Mouse (Mus musculus): Measurements from ENCODE around the gene Kdm1b. TPM values are rescaled to one million over a fixed set of nuclear protein-coding genes. Genes with fewer than 3 reads are reported as not detected.

Gene Kdm1b
- polyA plus RNA-seq, 1 experiment from 2014 or later: 14.9 TPM

DNA sequence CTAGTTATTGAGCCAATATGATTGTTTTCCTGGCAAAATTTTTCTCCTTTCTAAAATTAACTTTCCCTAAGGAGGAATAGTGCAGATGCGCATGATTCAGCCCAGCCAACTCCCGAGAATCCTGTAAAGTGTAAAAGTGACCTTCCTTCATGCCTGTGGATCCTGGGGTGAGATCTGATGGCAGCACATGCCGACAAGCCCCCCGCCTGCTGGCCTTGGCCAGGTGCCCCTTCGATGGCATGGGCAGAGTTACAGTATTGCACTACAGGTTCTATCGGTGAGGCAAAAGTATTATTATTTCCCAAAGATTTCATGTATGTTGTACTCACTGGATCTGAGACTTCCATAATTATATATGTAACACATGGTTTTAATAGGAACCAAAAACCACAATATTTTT, 81.7 kb downstream of the Kdm1b start:
- no peak for ATAC-seq (ENCODE audit: low FRiP score)
- H3K4me2 ChIP-seq (replicated peaks; ENCODE audit: low read depth, low read length): no peak overlapping the region
- no peaks in the 10 kb centered on the region for H3K4me1 ChIP-seq (replicated peaks; ENCODE audit: control insufficient read depth, insufficient read depth, low read length)
- no peak for DNase-seq (ENCODE audit: low spot score)
- no peaks in the 10 kb centered on the region for H3K36me3 ChIP-seq (ENCODE audit: control insufficient read depth, insufficient read depth, low read length)
- H3K27me3 ChIP-seq (ENCODE audit: control insufficient read depth, insufficient read depth, low read length): peaks cover 14% of the 10 kb centered on the region
- no peak overlapping the region for H3K4me3 ChIP-seq (ENCODE audit: low read depth, low read length)
- H3K27ac ChIP-seq (ENCODE audit: low read depth, low read length): no peak overlapping the region
- 83% methylated on average over 6 of the region's 6 CpGs for WGBS
- H3K9ac ChIP-seq (ENCODE audit: low read depth, low read length): no peak overlapping the region
- H3K9me3 ChIP-seq (ENCODE audit: control insufficient read depth, low read length): no peaks in the 10 kb centered on the region

DNA sequence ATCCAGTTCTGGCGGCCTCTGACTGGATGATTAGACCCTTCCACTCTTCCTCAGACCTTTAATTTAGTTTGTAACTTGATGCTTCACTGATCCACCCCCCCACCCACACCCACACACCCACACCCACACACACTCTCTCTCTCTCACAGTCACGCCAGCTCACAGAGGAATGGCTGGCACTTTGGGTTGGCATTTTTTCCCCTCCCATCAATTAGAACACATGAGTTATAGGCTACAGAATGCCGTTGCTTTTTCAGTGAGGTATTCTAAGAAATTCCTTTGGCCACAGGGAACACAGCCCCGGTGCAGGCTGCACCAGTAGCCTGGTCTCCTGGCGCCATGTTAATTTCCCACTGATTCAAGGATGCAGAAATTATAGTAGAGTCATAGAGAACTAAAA, 82.3 kb downstream of the Kdm1b start:
- no peaks in the 10 kb centered on the region for H3K4me1 ChIP-seq (replicated peaks; ENCODE audit: control insufficient read depth, insufficient read depth, low read length)
- H3K9me3 ChIP-seq (ENCODE audit: control insufficient read depth, low read length): no peaks in the 10 kb centered on the region
- WGBS: 76% methylated on average over 5 of the region's 5 CpGs
- no peaks in the 10 kb centered on the region for H3K36me3 ChIP-seq (ENCODE audit: control insufficient read depth, insufficient read depth, low read length)
- H3K27me3 ChIP-seq (ENCODE audit: control insufficient read depth, insufficient read depth, low read length): peaks cover 14% of the 10 kb centered on the region
- ATAC-seq (ENCODE audit: low FRiP score) (no peak), DNase-seq (ENCODE audit: low spot score) (no peak)
- no peak overlapping the region for H3K27ac ChIP-seq (ENCODE audit: low read depth, low read length)
- H3K9ac ChIP-seq (ENCODE audit: low read depth, low read length): no peak overlapping the region
- no peak overlapping the region for H3K4me2 ChIP-seq (replicated peaks; ENCODE audit: low read depth, low read length)
- no peak overlapping the region for H3K4me3 ChIP-seq (ENCODE audit: low read depth, low read length)

DNA sequence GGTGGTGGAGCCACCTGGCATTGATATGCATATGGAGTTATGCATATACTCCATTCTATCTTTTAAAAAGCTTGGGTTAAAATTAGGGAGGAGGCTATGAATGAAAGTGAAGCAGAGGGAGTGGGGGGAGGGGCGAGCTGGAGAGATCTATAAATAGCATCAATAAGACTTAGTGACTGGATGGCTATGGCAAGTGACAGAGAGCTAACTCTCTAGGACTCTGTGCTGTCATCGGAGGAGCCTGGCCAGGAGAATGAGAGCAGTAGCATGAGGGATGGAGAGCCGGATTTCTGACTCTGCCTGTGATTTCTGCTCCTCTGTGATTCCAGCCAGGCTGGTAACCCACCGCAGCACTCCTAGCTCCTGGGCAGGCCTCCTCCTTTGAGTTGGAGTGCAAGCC, 85.8 kb downstream of the Kdm1b start:
- Histone ChIP-seq H3K4me2 (replicated peaks; ENCODE audit: low read depth, low read length) (no peak overlapping the region), H3K36me3 (ENCODE audit: control insufficient read depth, insufficient read depth, low read length) (no peaks in the 10 kb centered on the region), H3K27me3 (ENCODE audit: control insufficient read depth, insufficient read depth, low read length) (no peaks in the 10 kb centered on the region)

GRCm38 (mm10) chr13:47133058-47133457, 89.8 kb downstream of the Kdm1b start:
- H3K4me2 ChIP-seq (replicated peaks; ENCODE audit: low read depth, low read length): no peak overlapping the region
- H3K4me1 ChIP-seq (replicated peaks; ENCODE audit: control insufficient read depth, insufficient read depth, low read length): no peaks in the 10 kb centered on the region
- no peaks in the 10 kb centered on the region for H3K27me3 ChIP-seq (ENCODE audit: control insufficient read depth, insufficient read depth, low read length)
- H3K4me3 ChIP-seq (ENCODE audit: low read depth, low read length): no peak overlapping the region
- 88% methylated on average over 8 of the region's 8 CpGs for WGBS
- no peaks in the 10 kb centered on the region for H3K9me3 ChIP-seq (ENCODE audit: control insufficient read depth, low read length)
- H3K27ac ChIP-seq (ENCODE audit: low read depth, low read length): no peak overlapping the region
- H3K9ac ChIP-seq (ENCODE audit: low read depth, low read length): no peak overlapping the region
- no peak for ATAC-seq (ENCODE audit: low FRiP score)
- H3K36me3 ChIP-seq (ENCODE audit: control insufficient read depth, insufficient read depth, low read length): no peaks in the 10 kb centered on the region
- no peak for DNase-seq (ENCODE audit: low spot score)

More for the DNA sequence above, 85.8 kb downstream of the Kdm1b start:
- WGBS: 68% methylated on average over 4 of the region's 4 CpGs
- DNase-seq (ENCODE audit: low spot score) (no peak), ATAC-seq (ENCODE audit: low FRiP score) (no peak)
- no peak overlapping the region for H3K27ac ChIP-seq (ENCODE audit: low read depth, low read length)
- H3K9ac ChIP-seq (ENCODE audit: low read depth, low read length): no peak overlapping the region
- H3K4me3 ChIP-seq (ENCODE audit: low read depth, low read length): no peak overlapping the region
- H3K4me1 ChIP-seq (replicated peaks; ENCODE audit: control insufficient read depth, insufficient read depth, low read length): no peaks in the 10 kb centered on the region
- H3K9me3 ChIP-seq (ENCODE audit: control insufficient read depth, low read length): no peaks in the 10 kb centered on the region

DNA sequence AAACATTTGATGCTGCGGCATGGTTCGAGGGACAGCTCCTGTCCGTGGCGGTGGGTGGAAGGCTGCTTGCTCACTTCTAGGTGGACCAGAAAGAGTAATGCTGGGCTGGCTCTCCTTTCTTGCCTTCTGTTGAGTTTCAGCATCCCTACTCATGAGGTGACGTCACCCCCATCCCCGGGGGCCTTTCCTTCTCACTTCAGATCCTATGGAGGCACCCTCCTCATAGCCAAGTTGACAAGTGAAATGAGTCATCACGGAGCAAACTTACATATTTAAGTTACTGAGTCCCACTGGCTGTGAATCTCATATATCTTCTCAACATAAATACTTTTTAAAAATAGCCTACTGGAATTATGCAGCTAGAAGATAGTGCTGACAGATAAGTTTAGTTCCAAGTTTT, 91.5 kb downstream of the Kdm1b start:
- ATAC-seq (ENCODE audit: low FRiP score) (no peak), DNase-seq (ENCODE audit: low spot score) (no peak)
- Histone ChIP-seq H3K27ac (ENCODE audit: low read depth, low read length) (no peak overlapping the region), H3K9me3 (ENCODE audit: control insufficient read depth, low read length) (no peaks in the 10 kb centered on the region), H3K9ac (ENCODE audit: low read depth, low read length) (no peak overlapping the region), H3K4me2 (replicated peaks; ENCODE audit: low read depth, low read length) (no peak overlapping the region), H3K4me3 (ENCODE audit: low read depth, low read length) (no peak overlapping the region), H3K36me3 (ENCODE audit: control insufficient read depth, insufficient read depth, low read length) (no peaks in the 10 kb centered on the region), H3K4me1 (replicated peaks; ENCODE audit: control insufficient read depth, insufficient read depth, low read length) (no peaks in the 10 kb centered on the region), H3K27me3 (ENCODE audit: control insufficient read depth, insufficient read depth, low read length) (no peaks in the 10 kb centered on the region)
- WGBS: 97% methylated on average over 7 of the region's 7 CpGs

Other genes with a start within 250 kb of the Kdm1b start
- 14.5 and 17.4 TPM in 2 replicates for gene Kif13a, start 113.6 kb upstream of the Kdm1b start, polyA plus RNA-seq (2014; fragmentation: Nextera tagmentation; extraction: Ambion mirVana)
- 5.7 and 6.8 TPM in 2 replicates for gene Nhlrc1, start 28.6 kb upstream of the Kdm1b start, polyA plus RNA-seq (2014; fragmentation: Nextera tagmentation; extraction: Ambion mirVana)
- gene Tpmt, start 1.2 kb downstream of the Kdm1b start, polyA plus RNA-seq (2014; fragmentation: Nextera tagmentation; extraction: Ambion mirVana): 44.2 and 47.8 TPM in 2 replicates
- gene Dek, start 62.7 kb downstream of the Kdm1b start, polyA plus RNA-seq (2014; fragmentation: Nextera tagmentation; extraction: Ambion mirVana): 312 and 335 TPM in 2 replicates
- gene Rnf144b, start 79.2 kb downstream of the Kdm1b start, polyA plus RNA-seq (2014; fragmentation: Nextera tagmentation; extraction: Ambion mirVana): 1.2 and 1.9 TPM in 2 replicates